Mouse (Mus musculus): ENCODE results near the gene Pknox2.

Gene Pknox2

DNA sequence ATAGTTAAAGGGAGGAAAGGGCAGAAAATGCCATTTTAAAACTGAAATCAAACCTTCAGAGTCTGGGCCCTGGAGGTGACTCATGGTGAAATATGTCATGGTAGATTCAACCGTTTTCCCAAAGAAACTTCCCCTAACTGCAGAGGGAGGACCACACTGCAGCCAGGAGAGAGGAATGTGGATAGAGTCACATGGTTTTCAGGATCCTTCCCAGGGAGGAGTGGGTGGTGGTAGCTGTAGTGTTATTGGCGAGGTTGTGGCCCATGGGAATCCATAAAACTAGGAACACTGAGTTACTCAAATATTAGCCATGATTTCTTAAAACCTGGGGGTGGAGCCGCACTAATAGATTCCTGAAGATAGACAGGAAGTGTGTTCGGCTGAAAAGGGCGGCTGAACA is 99.7 kb downstream of the Pknox2 start:
- no peak for DNase-seq (ENCODE audit: low spot score)

DNA sequence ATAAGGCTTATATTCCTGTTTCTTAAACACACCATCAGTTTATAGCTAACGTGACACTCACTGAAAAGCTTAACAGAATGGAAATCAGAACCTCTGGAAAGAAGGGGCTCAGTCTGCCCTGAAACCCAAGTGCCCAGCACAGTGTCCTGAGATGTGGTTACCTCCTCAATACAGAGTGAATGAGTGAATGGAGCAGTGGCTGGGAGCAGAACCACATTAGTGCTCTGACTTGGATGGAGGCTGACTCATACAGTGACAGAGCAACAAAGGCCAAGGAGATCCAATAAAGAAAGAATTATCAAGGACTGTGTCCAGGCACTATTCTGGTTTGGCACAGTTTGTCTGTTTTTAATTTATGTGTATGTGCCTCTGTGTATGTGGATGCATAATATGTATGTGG is 101.3 kb downstream of the Pknox2 start:
- DNase-seq (ENCODE audit: low spot score): no peak

DNA sequence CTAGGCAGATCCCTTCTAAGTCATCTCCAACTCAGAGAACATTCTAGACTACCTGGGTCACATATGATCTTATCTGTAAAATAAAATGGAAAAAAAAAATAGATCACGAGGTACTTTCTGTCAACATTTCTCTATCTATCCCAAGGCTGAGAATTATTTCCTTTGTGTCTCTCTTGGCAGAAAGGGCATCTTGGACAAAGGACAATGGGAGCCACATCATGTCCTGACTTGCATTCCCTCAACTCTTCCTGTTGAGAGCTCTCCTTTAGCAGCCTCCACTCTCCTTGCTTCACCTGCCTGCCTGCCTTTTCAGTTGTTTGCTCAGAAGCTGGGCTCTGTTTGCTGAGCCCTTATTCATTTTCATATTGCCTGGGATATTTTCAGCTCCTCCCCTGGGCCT is 103.0 kb downstream of the Pknox2 start:
- DNase-seq (ENCODE audit: low spot score): no peak

DNA sequence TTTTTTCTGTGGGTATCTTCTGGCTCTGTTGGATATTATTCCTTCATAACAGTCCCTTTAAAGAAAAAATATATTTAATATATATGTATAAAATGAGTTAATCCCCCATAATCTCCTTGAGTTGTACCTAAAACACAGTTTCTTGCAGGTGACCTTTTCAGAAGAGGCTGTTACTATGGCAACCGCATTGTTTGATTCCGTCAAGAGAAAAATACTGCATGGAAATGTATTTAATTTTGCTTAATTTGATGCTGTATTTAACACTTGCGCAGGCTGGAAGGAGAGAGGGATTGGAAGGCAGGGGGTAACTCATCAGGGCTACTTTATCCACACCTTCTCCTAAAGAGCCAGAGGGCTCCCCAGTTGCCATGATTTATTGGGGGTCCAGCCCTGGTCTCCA is 108.3 kb downstream of the Pknox2 start:
- DNase-seq (ENCODE audit: low spot score): no peak

DNA sequence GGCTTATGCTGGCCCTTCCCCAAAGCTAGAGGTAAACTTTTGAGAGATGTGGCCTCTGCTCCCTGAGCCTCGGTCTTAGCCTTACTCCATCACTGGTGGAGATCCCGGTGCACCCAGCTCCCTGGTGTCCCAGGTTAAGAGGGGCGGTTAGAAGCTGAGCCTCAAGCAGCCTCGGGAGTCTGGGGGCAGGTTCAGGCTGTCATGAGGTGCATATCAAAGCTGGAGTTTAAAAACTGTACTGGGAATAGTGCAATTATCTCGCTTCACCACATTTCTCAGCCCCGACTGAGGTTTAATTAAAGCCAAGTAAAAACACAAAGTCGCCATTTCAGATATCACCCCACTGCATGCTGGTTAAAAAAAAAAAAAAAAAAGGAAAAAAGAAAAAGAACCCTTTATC is 108.8 kb downstream of the Pknox2 start:
- DNase-seq (ENCODE audit: low spot score): no peak

DNA sequence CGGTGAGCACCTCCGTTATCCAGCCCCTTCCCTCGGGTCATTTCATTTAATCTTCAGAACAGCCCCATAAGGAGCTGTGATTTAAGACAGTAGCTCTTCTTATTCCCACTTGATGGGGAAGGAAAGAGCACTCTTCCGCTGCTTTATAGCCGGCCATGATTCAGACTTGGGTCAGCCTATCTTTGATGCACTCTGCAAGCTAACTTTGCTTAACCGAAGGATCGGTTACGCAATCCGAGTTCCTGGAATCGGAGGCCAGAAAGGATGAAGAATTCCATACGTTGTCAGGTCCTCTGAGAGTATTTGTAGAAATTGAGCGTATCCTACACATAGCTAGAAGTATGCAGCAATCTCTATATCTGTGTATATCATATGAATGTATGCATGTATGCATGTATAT is 109.8 kb downstream of the Pknox2 start:
- DNase-seq (ENCODE audit: low spot score): no peak

DNA sequence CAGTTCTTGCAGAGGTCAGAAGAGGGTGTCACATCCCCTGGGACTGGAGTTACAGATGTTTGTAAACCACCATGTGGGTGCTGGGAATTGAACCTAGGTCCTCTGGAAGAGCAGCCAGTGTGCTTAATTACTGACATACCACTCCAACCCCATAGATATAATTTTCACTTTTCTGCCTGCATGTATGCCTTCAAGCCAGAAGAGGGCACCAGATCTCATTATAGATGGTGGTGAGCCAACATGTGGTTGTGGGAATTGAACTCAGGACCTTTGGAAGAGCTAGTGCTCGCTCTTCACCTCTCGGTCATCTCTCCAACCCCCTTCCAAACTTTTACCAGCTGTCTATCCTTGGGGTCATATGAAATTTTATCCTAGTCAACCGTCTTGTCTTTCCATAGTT is 112.0 kb downstream of the Pknox2 start:
- DNase-seq (ENCODE audit: low spot score): no peak

DNA sequence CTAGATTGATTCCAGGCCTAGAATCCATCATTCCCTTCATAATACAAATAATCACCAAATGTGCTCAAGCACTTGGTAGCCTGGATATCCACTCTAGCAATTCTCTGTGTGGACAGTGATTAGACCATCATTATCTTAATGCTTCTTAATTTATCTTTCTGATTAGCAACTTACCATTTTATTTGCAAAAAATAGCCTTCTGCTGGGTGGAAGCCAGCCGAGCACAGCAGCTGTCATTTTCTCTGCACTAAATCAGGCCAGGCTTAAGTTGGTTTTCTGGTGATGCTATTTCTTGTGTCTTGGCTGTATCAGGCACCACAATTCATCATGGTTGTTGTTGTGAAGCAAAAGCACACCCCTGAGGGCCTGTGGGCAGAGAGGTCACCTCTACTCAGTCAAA is 112.9 kb downstream of the Pknox2 start:
- DNase-seq (ENCODE audit: low spot score): no peak

DNA sequence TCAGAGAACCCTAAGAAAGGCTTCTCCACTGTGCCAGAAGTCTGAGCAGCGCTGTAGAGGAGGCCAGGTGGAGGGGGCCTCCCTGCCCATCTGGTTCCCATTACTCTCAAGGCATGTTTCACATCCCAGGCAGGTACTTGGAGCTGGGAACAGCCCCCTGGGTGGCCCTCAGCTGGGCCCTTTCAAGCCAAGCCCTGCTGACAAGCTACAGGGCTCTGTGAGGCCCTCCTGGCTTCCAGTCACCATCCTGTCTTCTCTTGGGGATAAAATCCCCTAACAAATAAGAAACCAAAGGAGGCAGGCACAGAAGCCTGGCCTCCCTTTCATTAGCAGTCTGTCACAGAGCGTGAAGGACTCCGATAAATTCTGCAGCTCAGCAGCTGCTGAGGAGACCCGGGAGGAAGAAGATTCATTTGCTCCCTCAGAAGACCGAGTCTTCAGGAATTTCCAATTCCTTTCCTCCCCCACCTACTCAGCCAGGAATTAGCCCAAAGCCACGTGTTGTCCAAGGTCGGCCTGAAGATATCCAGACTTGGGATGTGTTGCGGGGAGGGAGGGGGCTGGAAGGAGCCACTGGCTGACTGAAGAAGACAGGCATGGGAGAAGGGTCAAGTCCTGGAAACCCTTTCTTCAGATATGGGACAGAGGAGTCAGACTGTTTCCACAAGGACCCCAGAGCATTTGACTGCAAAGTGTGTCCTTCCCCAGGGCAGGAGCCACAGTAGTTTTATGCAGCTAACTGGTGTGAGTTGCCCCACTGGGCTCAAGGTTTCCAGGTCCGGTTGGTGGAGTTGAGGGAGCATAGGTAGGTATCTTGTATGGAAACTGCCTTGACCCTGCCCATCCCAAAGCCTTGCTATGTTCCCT is 116.6 kb downstream of the Pknox2 start:
- DNase-seq (ENCODE audit: low spot score): no peak

DNA sequence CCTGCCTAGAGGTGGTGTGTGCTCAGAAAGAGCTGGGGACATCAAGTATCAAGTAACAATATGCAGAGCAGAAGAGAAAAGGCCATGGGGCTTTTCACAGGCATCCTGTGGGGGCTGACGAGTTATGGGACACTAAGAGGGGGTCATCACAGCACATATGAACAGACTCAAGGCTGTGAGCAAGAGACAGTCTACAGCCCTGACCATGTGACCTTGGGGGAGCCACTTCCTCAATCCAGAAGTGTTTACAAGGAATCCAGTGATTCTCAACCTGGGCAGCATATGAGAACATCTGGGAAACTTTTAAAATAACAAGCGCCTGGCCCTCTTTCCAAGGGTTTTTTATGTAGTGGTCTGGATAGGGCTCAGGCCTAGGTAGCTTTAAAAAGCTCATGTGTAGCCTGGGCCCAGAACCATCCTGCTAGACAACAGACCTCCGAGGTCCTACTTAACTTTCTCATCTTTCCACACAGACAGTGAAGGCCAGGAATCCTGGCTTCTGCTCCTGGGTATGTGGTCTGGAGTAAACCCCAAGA is 117.3 kb downstream of the Pknox2 start:
- DNase-seq (ENCODE audit: low spot score): no peak

DNA sequence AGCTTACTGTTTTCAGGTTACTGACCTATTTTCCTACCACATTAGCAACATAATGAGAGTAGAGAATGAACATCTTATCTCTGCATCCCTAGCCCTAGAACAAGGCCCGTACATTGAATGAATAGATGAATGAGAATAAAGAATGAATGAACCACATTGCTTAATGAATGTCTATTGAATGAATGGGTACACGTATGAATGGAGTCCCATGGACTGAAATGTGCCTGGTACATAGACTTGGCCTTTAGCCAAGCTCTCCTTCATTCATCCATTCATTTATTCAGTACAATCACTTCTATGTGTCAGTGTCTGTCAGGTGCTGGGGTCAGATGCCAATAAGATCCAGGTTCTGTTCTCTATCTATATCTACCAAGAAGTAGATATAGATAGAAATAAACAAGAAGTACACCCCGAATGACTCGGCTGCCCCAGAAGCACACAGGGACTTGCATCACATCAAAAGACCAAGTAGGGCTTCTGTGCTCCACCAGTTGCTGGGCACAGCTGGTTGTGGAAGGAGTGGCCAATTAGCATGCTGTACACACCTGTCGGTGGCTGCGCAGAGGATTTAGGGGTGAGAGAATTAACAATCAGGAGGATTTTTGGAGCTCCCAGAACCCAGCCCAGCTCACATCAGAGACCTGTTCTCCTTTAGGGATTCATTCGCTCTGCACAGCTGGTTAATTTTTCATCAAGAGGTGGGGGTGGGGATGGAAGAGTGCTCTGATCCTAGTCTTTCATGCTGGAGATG is 119.2 kb downstream of the Pknox2 start:
- DNase-seq (ENCODE audit: low spot score): no peak

DNA sequence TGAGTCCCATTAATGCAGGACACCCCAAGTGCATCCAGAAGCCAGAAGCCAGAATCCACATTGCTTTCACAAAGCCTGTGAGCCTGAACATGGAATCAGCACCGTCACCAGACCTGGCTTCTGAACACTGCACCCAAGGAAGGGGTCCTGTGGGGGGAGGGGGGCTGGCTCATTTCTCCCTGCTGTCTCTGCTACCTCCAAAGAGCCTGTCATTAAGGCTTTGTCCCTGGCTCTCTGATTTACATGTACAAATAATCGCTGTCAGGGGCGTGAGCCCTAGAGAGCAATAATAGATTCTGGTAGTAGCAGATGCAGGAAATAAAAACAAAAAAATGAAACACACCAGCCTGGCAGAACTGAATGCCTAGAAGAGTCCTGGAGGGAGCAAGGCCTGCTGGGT is 121.3 kb downstream of the Pknox2 start:
- DNase-seq (ENCODE audit: low spot score): no peak

DNA sequence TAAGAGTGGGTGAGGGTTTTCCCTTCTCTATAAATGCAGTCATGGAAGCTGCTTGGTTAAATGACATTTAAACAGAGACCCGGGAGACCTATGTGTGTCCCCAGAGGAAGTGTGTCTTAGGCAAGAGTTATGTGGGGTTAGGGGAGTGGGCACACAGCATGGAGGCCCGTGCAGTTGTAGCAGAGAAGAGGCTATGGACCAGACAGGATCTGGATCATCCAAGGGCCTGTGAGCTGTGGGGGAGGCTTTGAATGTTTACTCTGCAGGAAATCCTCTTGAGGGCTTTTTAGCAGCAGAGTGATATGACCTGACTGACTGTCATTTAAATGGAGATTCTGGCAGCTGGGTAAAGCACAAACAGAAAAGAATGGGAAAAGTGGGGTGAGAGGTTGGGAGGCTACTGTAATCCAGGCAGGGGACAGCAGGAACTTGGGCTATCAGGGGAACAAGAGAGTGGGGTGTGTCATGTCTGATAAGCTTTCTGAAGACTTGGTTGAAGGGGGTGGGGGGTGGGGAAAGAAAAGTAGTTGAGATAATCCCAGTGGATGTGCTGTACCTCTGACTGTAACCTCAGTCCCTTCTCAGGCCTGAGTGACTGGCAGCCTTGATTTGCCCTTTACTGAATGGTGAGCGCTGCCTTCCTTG is 125.5 kb downstream of the Pknox2 start:
- no peak for DNase-seq (ENCODE audit: low spot score)

DNA sequence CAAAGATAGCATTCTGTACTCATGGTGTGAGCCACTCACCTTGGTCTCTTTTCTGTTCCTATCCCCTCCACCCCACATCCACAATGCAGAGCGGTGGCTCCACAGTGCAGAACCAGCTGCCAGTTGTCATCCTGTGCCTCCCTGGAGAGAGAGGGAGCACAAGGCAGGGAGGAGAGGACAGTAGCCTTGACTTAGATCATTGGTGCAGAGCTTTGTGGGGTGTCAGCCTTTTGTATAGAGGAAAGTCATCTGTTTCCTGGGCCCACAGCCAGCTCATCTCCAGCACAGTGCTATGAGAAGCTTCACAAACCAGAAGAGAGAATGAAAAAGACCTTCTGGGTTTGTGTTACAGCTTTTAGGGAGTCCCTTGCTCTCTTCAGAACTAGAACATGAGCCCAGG is 129.1 kb downstream of the Pknox2 start:
- no peak for DNase-seq (ENCODE audit: low spot score)

DNA sequence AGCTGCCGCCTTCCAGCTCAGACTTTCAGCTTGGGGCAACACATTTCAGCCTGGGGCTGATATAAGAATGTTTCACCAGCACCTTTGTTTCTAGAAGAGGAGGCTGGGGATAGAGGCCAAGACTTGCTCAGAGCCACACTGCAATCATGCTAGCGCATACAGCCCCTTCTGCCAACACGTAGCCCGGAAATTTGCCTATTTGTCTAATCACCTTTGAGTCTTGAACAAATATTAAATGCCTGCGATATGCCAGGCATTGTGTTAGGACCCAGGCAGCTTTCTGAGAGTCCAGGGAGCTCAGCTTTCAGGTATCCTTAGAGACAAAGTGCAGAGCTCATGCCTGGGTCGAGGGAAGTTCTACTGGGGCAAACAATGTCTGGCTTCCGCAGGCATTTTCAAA is 130.0 kb downstream of the Pknox2 start:
- no peak for DNase-seq (ENCODE audit: low spot score)

DNA sequence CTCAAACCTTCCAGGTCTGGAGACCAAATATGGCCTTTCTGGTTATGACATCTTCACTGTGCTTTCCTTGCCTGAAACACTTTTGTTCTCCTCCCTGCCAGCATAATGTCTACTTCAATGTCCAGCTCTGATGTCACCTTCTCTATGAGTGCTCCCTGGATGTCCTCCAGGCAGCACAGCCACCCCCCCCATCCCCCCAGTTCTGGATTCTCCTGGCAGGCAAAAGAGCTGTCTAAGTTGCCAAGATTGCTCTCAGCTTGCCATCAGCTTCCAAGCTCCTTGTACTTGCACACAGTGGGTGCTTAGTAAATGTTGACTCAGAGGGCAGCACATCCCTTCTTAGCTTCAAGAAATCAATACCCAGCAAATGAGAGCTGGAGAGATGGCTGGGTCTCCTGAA is 131.0 kb downstream of the Pknox2 start:
- DNase-seq (ENCODE audit: low spot score): no peak

DNA sequence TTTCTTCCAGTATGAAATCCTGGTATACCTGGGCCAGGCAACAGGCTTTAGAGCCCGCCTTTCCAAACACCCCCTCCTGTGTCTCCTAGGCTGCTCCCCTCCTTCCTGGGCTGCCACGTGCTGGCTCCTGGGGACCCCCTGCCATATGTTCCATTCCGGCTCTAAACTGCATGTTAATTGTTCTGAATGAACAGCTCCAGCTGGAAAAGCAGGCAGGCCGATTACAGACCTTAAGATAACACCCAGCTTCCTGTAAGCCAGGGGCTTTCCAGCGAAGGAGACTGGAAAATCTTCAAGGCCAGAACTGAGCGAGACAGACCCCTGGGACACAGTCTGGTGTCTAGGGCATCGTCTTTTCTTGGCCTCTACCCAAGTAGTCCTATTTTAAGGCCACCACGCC is 133.6 kb downstream of the Pknox2 start:
- DNase-seq (ENCODE audit: low spot score): no peak

DNA sequence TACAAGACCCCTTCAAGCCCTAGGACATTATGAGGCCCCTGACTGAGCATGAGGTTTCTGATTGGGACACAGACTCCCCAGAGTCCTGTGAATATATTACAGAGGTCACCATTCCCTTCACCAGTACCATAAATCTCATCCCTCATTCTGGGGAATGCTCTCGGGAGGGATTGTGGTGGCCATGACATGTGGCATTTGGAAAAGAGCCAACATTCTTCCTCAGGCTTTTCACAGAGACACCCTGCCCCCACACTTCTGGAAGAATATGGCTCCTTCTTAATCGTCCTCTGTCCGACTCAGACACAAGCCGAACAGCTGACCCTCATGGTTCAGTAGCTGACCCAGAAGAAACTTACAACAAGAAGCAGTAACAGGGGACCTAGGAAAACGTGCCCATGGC is 139.1 kb downstream of the Pknox2 start:
- no peak for DNase-seq (ENCODE audit: low spot score)

DNA sequence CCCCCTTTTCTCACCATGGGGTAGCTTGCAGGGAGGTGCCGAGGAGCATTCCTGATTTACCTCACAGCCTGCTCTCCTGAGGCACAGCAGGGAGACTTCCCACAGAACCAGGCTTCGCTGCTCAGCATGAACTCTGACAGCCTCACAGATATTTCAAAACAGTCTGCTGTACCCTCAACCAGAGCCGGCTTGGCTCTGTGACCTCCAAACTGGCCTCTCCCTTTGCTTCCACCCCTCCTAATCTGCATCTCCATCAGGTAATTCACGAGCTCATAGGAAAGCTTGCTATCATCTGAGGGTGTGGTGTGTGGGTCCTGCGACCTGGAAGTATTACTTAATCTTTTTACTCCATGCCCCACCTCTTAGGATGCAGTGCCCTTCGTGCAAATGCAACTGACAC is 142.5 kb downstream of the Pknox2 start:
- DNase-seq (ENCODE audit: low spot score): no peak

DNA sequence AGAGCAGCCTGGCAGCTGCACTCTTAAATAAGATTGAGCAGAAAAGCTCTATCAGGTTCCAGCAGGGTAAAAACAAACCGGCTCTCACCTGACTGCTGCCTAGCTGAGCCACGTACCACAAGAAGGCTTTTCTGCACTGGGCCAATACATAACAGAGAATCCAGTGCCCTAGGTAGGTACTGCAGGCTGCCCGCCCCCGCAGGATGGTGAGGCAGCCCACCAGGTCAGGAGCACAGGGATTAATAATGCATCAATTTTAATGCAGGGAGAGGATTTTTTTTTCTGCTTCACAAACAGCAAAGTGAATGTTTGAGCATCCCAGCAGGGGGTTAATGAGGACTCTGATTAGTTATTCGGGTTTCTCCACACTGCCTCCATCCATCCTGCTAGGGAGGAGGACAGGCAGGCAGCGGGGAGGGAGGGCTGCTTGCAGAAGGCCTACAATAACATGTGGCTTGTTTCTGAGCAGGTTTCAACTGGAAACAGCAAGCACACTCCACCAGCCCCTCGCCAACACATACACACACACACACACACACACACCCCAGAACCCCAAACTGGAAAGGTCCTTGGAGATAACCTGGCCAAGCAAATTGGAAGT is 145.2 kb downstream of the Pknox2 start:
- no peak for DNase-seq (ENCODE audit: low spot score)

DNA sequence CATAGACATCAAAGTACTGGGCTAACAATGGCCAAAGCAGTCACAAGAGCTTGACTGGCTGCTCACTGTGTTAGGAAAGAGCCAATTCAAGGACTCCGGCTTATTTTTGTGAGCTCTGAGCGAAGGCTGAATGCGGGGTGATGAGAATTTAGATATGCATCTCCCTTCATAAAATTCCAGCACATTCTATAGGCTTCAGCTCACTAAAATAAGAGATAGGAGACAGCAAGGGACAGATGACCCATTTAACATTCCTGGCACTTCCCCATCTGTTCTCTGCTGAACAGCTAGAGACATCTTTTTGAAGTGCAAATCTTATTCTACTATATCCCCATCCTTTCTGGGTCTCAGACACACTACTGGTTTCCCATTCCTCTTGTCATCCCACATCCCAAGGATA is 147.8 kb downstream of the Pknox2 start:
- DNase-seq (ENCODE audit: low spot score): no peak

DNA sequence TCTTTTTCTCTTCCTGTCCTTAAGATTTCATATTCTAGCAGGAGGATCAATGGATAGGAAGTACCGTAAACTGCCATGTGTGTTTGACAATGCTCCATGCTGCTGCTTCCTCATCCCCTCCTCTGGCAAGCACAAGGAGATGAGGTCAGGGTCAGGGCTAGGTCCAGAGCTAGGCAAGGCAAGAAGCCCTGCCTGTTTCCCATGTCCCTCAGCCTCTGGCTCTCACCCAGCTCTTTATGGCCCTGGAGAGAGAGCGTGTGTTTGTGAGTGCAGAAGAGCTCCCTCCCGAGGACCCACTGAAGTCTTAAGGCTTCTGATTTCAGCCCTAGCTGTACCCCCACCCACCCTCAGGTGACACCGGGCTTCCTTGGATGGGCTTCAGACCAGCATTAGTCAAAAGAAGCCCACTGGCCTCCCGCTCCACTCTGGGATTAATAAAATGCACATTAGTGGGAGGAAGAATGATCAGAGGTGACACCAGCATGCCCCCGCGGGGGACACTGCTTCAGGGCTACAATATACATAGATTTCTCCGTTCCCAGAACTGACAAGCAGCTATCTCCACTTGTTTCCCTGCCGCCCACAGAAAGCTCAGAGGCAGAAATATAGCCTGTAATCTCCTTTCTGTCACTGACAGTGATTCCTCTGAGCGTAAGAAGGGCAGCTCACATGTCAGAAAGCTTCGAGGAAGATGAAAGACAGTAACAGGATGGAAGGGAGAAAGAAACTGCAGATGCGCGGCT is 156.4 kb downstream of the Pknox2 start:
- no peak for DNase-seq (ENCODE audit: low spot score)
